Mouse (Mus musculus) lung, embryonic 14.5 days (tissue): ENCODE results near the gene Nol12. TPM values are rescaled to one million over a fixed set of nuclear protein-coding genes. Genes with fewer than 3 reads are reported as not detected.

Experiments used
- ATAC-seq: fragments of 200-750 bp; cut with Nextera tagmentation; 2 replicates; pipeline ENCODE4 v1.8.0; 2017; ENCODE audit warnings: mild to moderate bottlenecking, moderate TSS enrichment, moderate library complexity; ENCODE audit not compliant: insufficient read depth
- DNase-seq: peaks from one replicate; pipeline ENCODE4 v3.0.0-alpha.2; 2015
- H3K27ac ChIP-seq: fragments of 300-500 bp; sonication (generic); 2 replicates; pipeline ENCODE4 v1.5.1; 2014; ENCODE audit warnings: low read depth, mild to moderate bottlenecking, moderate library complexity
- H3K27me3 ChIP-seq: fragments of 300-500 bp; sonication (generic); 2 replicates; pipeline ENCODE4 v1.6.1; 2014; ENCODE audit warnings: low read length, control low read depth; ENCODE audit not compliant: insufficient read depth
- H3K36me3 ChIP-seq: fragments of 300-500 bp; sonication (generic); 2 replicates; pipeline ENCODE4 v1.6.1; 2014; ENCODE audit warnings: control low read depth; ENCODE audit not compliant: insufficient read depth
- H3K4me1 ChIP-seq: fragments of 300-500 bp; sonication (generic); 2 replicates; pipeline ENCODE4 v1.6.1; 2014; ENCODE audit warnings: antibody characterized with exemption, control low read depth; ENCODE audit not compliant: insufficient read depth
- H3K4me2 ChIP-seq: fragments of 300-500 bp; sonication (generic); 2 replicates; pipeline ENCODE4 v1.6.1; 2014; ENCODE audit warnings: mild to moderate bottlenecking
- H3K4me3 ChIP-seq: fragments of 300-500 bp; sonication (generic); 2 replicates; pipeline ENCODE4 v1.5.1; 2014; ENCODE audit warnings: low read depth, low read length
- H3K9ac ChIP-seq: fragments of 300-500 bp; sonication (generic); 2 replicates; pipeline ENCODE4 v1.6.1; 2014
- H3K9me3 ChIP-seq: fragments of 300-500 bp; sonication (generic); 2 replicates; pipeline ENCODE4 v1.6.1; 2016; ENCODE audit warnings: low read depth, low read length, control low read depth
- CTCF ChIP-seq: IDR thresholded peaks from 2 replicates; pipeline ENCODE4 v1.5.1; 2016; ENCODE audit warnings: antibody characterized with exemption, low read depth
- WGBS: fragments of 180-500 bp; shearing (Covaris S2); extraction: QIAGEN DNeasy Blood & Tissue Kit; methylation state at CpG from one replicate; pipeline ENCODE4 v1.1.7; 2014; 5-methylcytosine and 5-hydroxymethylcytosine counted together
- polyA plus RNA-seq: library from polyadenylated mRNA; unstranded; fragments of >200 nt; fragmentation: Nextera tagmentation; extraction: Ambion mirVana; gene quantifications from 2 replicates; pipeline ENCODE4 v1.2.1, GENCODE M21; 2014

The Nol12 gene
- polyA plus RNA-seq, 1 experiment from 2014 or later: 57.4 TPM

DNA sequence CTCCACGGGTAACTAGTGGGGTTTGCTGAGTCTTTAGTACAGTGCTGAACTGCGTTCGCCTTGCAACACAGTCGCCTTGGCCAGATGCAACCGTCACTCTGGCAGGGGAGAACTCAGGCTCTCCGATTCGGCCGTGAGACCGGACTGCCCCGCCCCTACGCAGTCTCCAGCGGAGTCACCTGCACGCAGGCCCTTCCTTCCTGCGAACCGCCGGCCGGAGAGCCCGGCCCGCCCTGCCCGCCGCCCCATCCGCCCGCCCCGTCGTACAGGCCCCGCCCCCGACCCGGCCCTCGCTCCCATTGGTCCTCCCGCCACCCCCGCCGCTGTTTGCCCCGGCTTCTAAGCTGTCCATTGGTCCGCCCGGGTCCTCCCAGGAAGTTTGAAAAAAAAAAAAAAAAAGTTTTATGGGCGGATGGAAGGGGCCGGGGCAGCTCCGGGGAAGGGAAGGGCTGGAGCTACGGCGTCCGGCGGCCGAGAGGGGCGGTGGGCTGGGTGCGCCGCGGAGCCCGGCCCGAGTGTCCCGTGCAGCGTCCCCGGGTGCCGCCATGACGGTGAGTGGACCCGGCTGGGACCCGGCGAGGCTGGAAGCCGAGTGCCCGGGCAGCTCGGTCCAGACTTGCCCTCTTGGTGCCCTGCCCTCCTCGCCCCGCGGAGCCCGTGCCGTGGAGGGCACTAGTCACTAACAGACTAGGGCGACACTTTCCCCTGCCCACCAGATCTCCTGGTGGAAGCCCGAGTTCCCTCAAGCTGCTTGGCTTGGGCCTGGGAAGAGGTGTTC is 48.1 kb downstream of the Nol12 start:
- Histone ChIP-seq H3K36me3 (peaks cover 6% of the 10 kb centered on the region; the same call in 1 of the 2 replicates), H3K27ac (peak overlapping the region; percentile 91), H3K27me3 (no peaks in the 10 kb centered on the region), H3K4me1 (peaks cover 22% of the 10 kb centered on the region), H3K9ac (peak overlapping the region; percentile 89), H3K4me3 (peak overlapping the region; percentile 96), H3K9me3 (no peaks in the 10 kb centered on the region), H3K4me2 (peak overlapping the region; percentile 93)
- WGBS: under 1% methylated on average over 61 of the region's 67 CpGs
- DNase-seq: peak; percentile 90
- TF ChIP-seq CTCF: no peak
- ATAC-seq: peak; percentile 83

GRCm38 (mm10) chr15:78983436-78984285 is 48.9 kb downstream of the Nol12 start:
- ATAC-seq (peak; percentile 67), DNase-seq (peak; percentile 84)
- Histone ChIP-seq H3K4me3 (peak overlapping the region; percentile 96), H3K4me1 (peaks cover 22% of the 10 kb centered on the region), H3K27me3 (no peaks in the 10 kb centered on the region), H3K36me3 (peaks cover 14% of the 10 kb centered on the region; the same call in 1 of the 2 replicates), H3K4me2 (peak overlapping the region; percentile 93), H3K9me3 (no peaks in the 10 kb centered on the region), H3K9ac (peak overlapping the region; percentile 89), H3K27ac (peak overlapping the region; percentile 91)
- WGBS: 1% methylated on average over 21 of the region's 21 CpGs
- TF ChIP-seq CTCF: 0 out of 2 replicates have a peak, but pooled peaks have one; percentile 2

- TF ChIP-seq CTCF: no peak
- peaks cover 19% of the 10 kb centered on the region for H3K4me1 ChIP-seq
- H3K9me3 ChIP-seq: no peaks in the 10 kb centered on the region
- H3K27ac ChIP-seq: peak overlapping the region; percentile 60; the same call in 1 of the 2 replicates
- DNase-seq: no peak
- 9% methylated on average over 5 of the region's 5 CpGs for WGBS
- H3K27me3 ChIP-seq: no peaks in the 10 kb centered on the region
- no peak for ATAC-seq
- peak overlapping the region; percentile 96 for H3K4me3 ChIP-seq
- H3K4me2 ChIP-seq: peak overlapping the region; percentile 93
- H3K9ac ChIP-seq: no peak overlapping the region
- peaks cover 20% of the 10 kb centered on the region for H3K36me3 ChIP-seq
Observed at GRCm38 (mm10) chr15:78984286-78984778, 49.6 kb downstream of the Nol12 start.

DNA sequence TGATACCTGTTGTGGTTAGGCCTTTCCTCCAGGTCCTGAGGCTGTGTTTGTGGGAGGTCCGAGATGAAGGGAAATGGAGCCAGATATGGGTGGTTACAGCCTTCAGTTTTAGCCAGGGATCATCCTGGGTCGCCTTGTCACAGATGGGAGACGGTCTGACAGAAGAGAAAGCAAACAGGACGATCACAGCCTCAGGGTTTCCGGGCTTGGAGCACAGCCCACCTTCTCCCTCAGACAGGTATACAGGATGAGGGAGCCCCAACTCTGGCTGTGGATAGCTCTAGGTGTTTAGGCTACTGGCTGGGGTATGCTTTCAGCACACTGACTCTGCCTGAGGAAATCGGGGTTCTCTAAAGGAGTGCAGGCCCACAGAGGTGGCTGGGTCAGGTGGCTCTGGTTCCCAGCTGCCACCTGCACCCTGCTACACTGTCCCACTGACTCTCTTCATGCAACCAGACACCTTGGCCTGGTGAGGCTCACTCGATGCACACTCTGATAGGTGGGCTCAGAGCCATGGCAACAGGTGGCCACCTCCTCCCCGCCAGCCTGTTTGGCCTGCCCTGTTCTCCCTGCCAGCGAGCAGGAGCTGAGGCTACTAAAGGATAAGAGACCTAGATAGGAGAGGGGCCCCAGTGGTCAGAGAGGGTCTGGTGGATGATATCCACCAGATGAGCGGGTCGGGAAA is 51.9 kb downstream of the Nol12 start:
- ATAC-seq (no peak), DNase-seq (peak; percentile 7)
- Histone ChIP-seq H3K27ac (no peak overlapping the region), H3K27me3 (no peaks in the 10 kb centered on the region), H3K9ac (no peak overlapping the region), H3K4me1 (peaks cover 14% of the 10 kb centered on the region), H3K4me3 (no peak overlapping the region), H3K36me3 (peaks cover 42% of the 10 kb centered on the region), H3K9me3 (no peaks in the 10 kb centered on the region), H3K4me2 (no peak overlapping the region)
- WGBS: 50% methylated on average over 11 of the region's 11 CpGs
- no peak for TF ChIP-seq CTCF

GRCm38 (mm10) chr15:78988499-78988971 is 53.8 kb downstream of the Nol12 start:
- H3K4me2 ChIP-seq: no peak overlapping the region
- H3K27ac ChIP-seq: peak overlapping the region; percentile 12; the same call in 1 of the 2 replicates
- ATAC-seq: no peak
- peaks cover 12% of the 10 kb centered on the region for H3K4me1 ChIP-seq
- no peak overlapping the region for H3K9ac ChIP-seq
- peaks cover 60% of the 10 kb centered on the region for H3K36me3 ChIP-seq
- no peaks in the 10 kb centered on the region for H3K27me3 ChIP-seq
- WGBS: 41% methylated on average over 14 of the region's 14 CpGs
- no peak overlapping the region for H3K4me3 ChIP-seq
- peak; percentile 63 for DNase-seq
- H3K9me3 ChIP-seq: no peaks in the 10 kb centered on the region
- TF ChIP-seq CTCF: no peak
